Mouse (Mus musculus): ENCODE results near the gene Acpp.

GRCm38 (mm10) chr9:104304376-104304775 is 33.2 kb downstream of the Acpp start:
- no peak for TF ChIP-seq CTCF (IDR thresholded peaks at IDR 0.05; ENCODE audit: low read depth, low read length)
- TF ChIP-seq TAL1 (conservative IDR thresholded peaks at IDR 0.05; ENCODE audit: low read depth, low read length), result no peak
- no peak for TF ChIP-seq GATA1 (IDR thresholded peaks at IDR 0.05; ENCODE audit: borderline replicate concordance, low read length)
- no peak for TF ChIP-seq POLR2AphosphoS5 (IDR thresholded peaks at IDR 0.05; ENCODE audit: insufficient replicate concordance, low read depth, low read length)
